Mouse (Mus musculus) liver, postnatal 0 days (tissue): ENCODE results near the gene Snx15. TPM values are rescaled to one million over a fixed set of nuclear protein-coding genes. Genes with fewer than 3 reads are reported as not detected.

ENCODE experiments used
- ATAC-seq: fragments of 200-750 bp; cut with Nextera tagmentation; 2 replicates; pipeline ENCODE4 v1.8.0; 2017; ENCODE audit warnings: mild to moderate bottlenecking, moderate library complexity
- DNase-seq: peaks from one replicate; pipeline ENCODE4 v3.0.0-alpha.2; 2016
- H3K27ac ChIP-seq: fragments of 300-500 bp; sonication (generic); 2 replicates; pipeline ENCODE4 v1.5.1; 2014; ENCODE audit warnings: antibody characterized with exemption, moderate library complexity, mild to moderate bottlenecking, low read depth
- H3K27me3 ChIP-seq: fragments of 300-500 bp; sonication (generic); 2 replicates; pipeline ENCODE4 v1.6.1; 2014; ENCODE audit warnings: low read length, control low read depth, mixed read lengths; ENCODE audit not compliant: insufficient read depth
- H3K36me3 ChIP-seq: fragments of 300-500 bp; sonication (generic); replicated peaks from 2 replicates; pipeline ENCODE4 v1.6.1; 2014; ENCODE audit warnings: mild to moderate bottlenecking, control low read depth, low read length, moderate library complexity, mixed read lengths; ENCODE audit not compliant: insufficient read depth
- H3K4me1 ChIP-seq: fragments of 300-500 bp; sonication (generic); 2 replicates; pipeline ENCODE4 v1.6.1; 2014; ENCODE audit warnings: antibody characterized with exemption, mild to moderate bottlenecking, control low read depth; ENCODE audit not compliant: insufficient read depth
- H3K4me2 ChIP-seq: fragments of 300-500 bp; sonication (generic); 2 replicates; pipeline ENCODE4 v1.6.1; 2014; ENCODE audit warnings: low read depth, mild to moderate bottlenecking, low read length, moderate library complexity, mixed read lengths
- H3K4me3 ChIP-seq: fragments of 300-500 bp; sonication (generic); 2 replicates; pipeline ENCODE4 v1.5.1; 2014; ENCODE audit warnings: low read depth, low read length
- H3K9ac ChIP-seq: fragments of 300-500 bp; sonication (generic); replicated peaks from 2 replicates; pipeline ENCODE4 v1.6.1; 2014; ENCODE audit warnings: mild to moderate bottlenecking, moderate library complexity
- H3K9me3 ChIP-seq: fragments of 300-500 bp; sonication (generic); 2 replicates; pipeline ENCODE4 v1.6.1; 2016; ENCODE audit warnings: mild to moderate bottlenecking, control low read depth, low read length, mixed read lengths
- CTCF ChIP-seq: sonication (generic); IDR thresholded peaks from 2 replicates; pipeline ENCODE4 v1.5.1; 2016; ENCODE audit warnings: antibody characterized with exemption, low read depth
- EP300 ChIP-seq: IDR thresholded peaks from 2 replicates; pipeline ENCODE4 v1.6.1; 2016; ENCODE audit warnings: antibody characterized with exemption, low read depth, mild to moderate bottlenecking
- WGBS: fragments of 180-500 bp; shearing (Covaris S2); extraction: QIAGEN DNeasy Blood & Tissue Kit; methylation state at CpG from one replicate; pipeline ENCODE4 v1.1.7; 2014; ENCODE audit not compliant: insufficient replicate concordance; 5-methylcytosine and 5-hydroxymethylcytosine counted together
- polyA plus RNA-seq: library from polyadenylated mRNA; unstranded; fragments of >200 nt; fragmentation: Nextera tagmentation; extraction: Ambion mirVana; gene quantifications from 2 replicates; pipeline ENCODE4 v1.2.1, GENCODE M21; 2015

Snx15 gene
- polyA plus RNA-seq, 1 experiment from 2014 or later = 41.6 TPM

GRCm38 (mm10) chr19:6126289-6126688 lies 1.8 kb downstream of the Snx15 start:
- Histone ChIP-seq H3K4me2 (peak overlapping the region; percentile 74), H3K36me3 (no peaks in the 10 kb centered on the region), H3K4me1 (peaks cover 14% of the 10 kb centered on the region), H3K9me3 (no peaks in the 10 kb centered on the region), H3K4me3 (peak overlapping the region; percentile 54; the same call in 1 of the 2 replicates), H3K27ac (peak overlapping the region; percentile 52; the same call in 1 of the 2 replicates), H3K27me3 (no peaks in the 10 kb centered on the region), H3K9ac (no peak overlapping the region)
- 17% methylated on average over 4 of the region's 4 CpGs for WGBS
- TF ChIP-seq EP300 (no peak), CTCF (peak; percentile 91)
- ATAC-seq = no peak
- peak; percentile 74 for DNase-seq

DNA sequence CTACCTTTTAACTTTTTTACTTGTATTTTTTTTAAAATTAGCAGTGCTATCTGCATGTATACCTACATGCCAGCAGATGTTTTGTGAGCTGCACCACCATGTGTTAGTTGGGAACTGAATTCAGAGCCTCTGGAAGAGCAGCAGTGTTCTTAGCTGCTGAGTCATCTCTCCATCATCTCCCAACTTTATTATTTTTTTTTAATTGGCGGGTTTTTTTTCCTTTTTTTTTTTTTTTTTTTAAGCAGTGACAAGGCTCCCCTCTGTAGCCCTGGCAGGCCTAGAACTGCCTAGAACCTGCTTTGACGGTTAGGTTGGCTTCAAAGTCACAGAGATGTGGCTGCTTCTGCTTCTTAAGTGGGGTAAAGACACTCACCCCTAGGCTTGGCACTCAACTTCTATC lies 3.2 kb downstream of the Snx15 start:
- DNase-seq (no peak), ATAC-seq (no peak)
- Histone ChIP-seq H3K9ac (no peak overlapping the region), H3K9me3 (no peaks in the 10 kb centered on the region), H3K27me3 (no peaks in the 10 kb centered on the region), H3K4me1 (peaks cover 5% of the 10 kb centered on the region), H3K4me2 (no peak overlapping the region), H3K27ac (no peak overlapping the region), H3K36me3 (peaks cover 7% of the 10 kb centered on the region; the same call in 1 of the 2 replicates), H3K4me3 (no peak overlapping the region)
- 62% methylated on average over 2 of the region's 2 CpGs for WGBS
- TF ChIP-seq EP300 (no peak), CTCF (no peak)

DNA sequence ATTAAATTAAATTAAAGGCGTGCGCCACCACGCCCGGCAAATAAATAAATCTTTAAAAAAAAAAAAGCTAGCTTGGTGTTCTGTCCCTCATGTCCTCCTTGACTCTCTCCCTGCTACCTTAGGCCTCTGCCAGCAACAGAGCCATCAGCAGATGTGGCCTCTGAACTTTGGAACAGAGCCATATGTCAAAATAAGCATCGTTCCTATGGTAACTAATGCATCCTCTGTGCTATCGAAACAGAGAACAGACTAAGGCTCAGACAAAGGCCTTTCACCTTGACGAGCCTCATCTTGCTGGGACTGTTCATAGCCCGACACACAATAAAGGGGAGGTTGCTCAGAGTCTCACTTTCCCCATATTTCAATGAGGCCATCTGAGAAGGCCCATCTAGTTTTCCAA lies 4.8 kb downstream of the Snx15 start:
- peaks cover 7% of the 10 kb centered on the region; the same call in 1 of the 2 replicates for H3K36me3 ChIP-seq
- no peak overlapping the region for H3K27ac ChIP-seq
- no peak overlapping the region for H3K4me3 ChIP-seq
- TF ChIP-seq CTCF = no peak
- no peak for TF ChIP-seq EP300
- H3K9ac ChIP-seq = no peak overlapping the region
- H3K4me1 ChIP-seq = peaks cover 6% of the 10 kb centered on the region
- ATAC-seq (no peak), DNase-seq (no peak)
- no peaks in the 10 kb centered on the region for H3K9me3 ChIP-seq
- H3K27me3 ChIP-seq = no peaks in the 10 kb centered on the region
- H3K4me2 ChIP-seq = no peak overlapping the region
- WGBS = 71% methylated on average over 8 of the region's 8 CpGs

- no peak for TF ChIP-seq EP300
- no peak for TF ChIP-seq CTCF
- Histone ChIP-seq H3K9ac (peak overlapping the region; percentile 31), H3K27ac (0 out of 2 replicates have a peak overlapping the region, but pooled peaks have one; percentile 34), H3K36me3 (peaks cover 7% of the 10 kb centered on the region; the same call in 1 of the 2 replicates), H3K9me3 (no peaks in the 10 kb centered on the region), H3K4me1 (peaks cover 14% of the 10 kb centered on the region), H3K4me3 (no peak overlapping the region; the same call in 1 of the 2 replicates), H3K4me2 (peak overlapping the region; percentile 34), H3K27me3 (no peaks in the 10 kb centered on the region)
- 69% methylated on average over 19 of the region's 19 CpGs for WGBS
- DNase-seq (peak; percentile 44), ATAC-seq (no peak; the same call in 1 of the 2 replicates)
Observed at GRCm38 (mm10) chr19:6121761-6122160, 6.3 kb downstream of the Snx15 start.

- ATAC-seq = peak; percentile 8; the same call in 1 of the 2 replicates
- H3K27ac ChIP-seq = peak overlapping the region; percentile 94
- TF ChIP-seq CTCF (no peak), EP300 (no peak)
Observed at GRCm38 (mm10) chr19:6118677-6119185, 9.4 kb downstream of the Snx15 start.

GRCm38 (mm10) chr19:6117986-6118676 lies 10.0 kb downstream of the Snx15 start, which contains the start of gene Sac3d1:
Gene Sac3d1 (minus strand): TSS chr19:6118650.
- Histone ChIP-seq H3K4me2 (peak within 1 kb of the TSS; percentile 100), H3K36me3 (peaks cover 22% of the 10 kb centered on the region), H3K9me3 (no peaks in the 10 kb centered on the region), H3K27me3 (no peaks in the 10 kb centered on the region), H3K4me3 (peak within 1 kb of the TSS; percentile 86), H3K9ac (peak within 1 kb of the TSS; percentile 86), H3K27ac (peak within 1 kb of the TSS; percentile 94), H3K4me1 (peaks cover 17% of the 10 kb centered on the region)
- DNase-seq (peak; percentile 89), ATAC-seq (peak; percentile 83)
- TF ChIP-seq CTCF (peak; percentile 17), EP300 (peak; percentile 38; the same call in 1 of the 2 replicates)
- WGBS = 1% methylated on average over 73 of the region's 77 CpGs

More at GRCm38 (mm10) chr19:6118677-6119185, 9.4 kb downstream of the Snx15 start:
- Histone ChIP-seq H3K4me3 (peak overlapping the region; percentile 86), H3K4me2 (peak overlapping the region; percentile 100), H3K9ac (peak overlapping the region; percentile 86), H3K27me3 (no peaks in the 10 kb centered on the region), H3K4me1 (peaks cover 17% of the 10 kb centered on the region), H3K36me3 (peaks cover 22% of the 10 kb centered on the region), H3K9me3 (no peaks in the 10 kb centered on the region)
- no peak for DNase-seq
- 5% methylated on average over 8 of the region's 8 CpGs for WGBS
